Mouse (Mus musculus) heart, embryonic 14.5 days (tissue): ENCODE measurements around the gene Ythdf1. TPM values are rescaled to one million over a fixed set of nuclear protein-coding genes. Genes with fewer than 3 reads are reported as not detected.
A peak's percentile ranks its signal among the peaks of the same experiment; 100 is the strongest.

Source experiments
- ATAC-seq: fragments of 200-750 bp; cut with Nextera tagmentation; 2 replicates; pipeline ENCODE4 v1.8.0; 2017; ENCODE audit warnings: low read depth, moderate TSS enrichment; ENCODE audit not compliant: insufficient number of reproducible peaks, insufficient read depth, low FRiP score
- H3K27ac ChIP-seq, 2 experiments: fragments of 200-500 bp in 1 of 2; fragments of 300-500 bp in 1 of 2; sonication (generic) in 1 of 2; replicated peaks in 1 of 2; 2 replicates each; pipeline ENCODE4 v1.5.1; 2012 to 2014; ENCODE audit warnings: low read depth in 2 of 2, low read length in 2 of 2, control low read depth in 1 of 2, mild to moderate bottlenecking in 1 of 2, mixed read lengths in 1 of 2; ENCODE audit not compliant: control insufficient read depth in 1 of 2, insufficient read depth in 1 of 2
- H3K27me3 ChIP-seq: fragments of 300-500 bp; sonication (generic); 2 replicates; pipeline ENCODE4 v1.6.1; 2014; ENCODE audit warnings: mild to moderate bottlenecking, low read length, control low read depth; ENCODE audit not compliant: control insufficient read depth, insufficient read depth
- H3K36me3 ChIP-seq: fragments of 300-500 bp; sonication (generic); 2 replicates; pipeline ENCODE4 v1.6.1; 2014; ENCODE audit warnings: mild to moderate bottlenecking, control low read depth, low read length, mixed read lengths; ENCODE audit not compliant: control insufficient read depth, insufficient read depth
- H3K4me1 ChIP-seq, 2 experiments: fragments of 200-500 bp in 1 of 2; fragments of 300-500 bp in 1 of 2; sonication (generic) in 1 of 2; 2 replicates each; pipeline ENCODE4 v1.6.1; 2012 to 2014; ENCODE audit warnings: low read length in 2 of 2, control low read depth in 1 of 2, mixed read lengths in 1 of 2; ENCODE audit not compliant: control insufficient read depth in 2 of 2, insufficient read depth in 2 of 2
- H3K4me2 ChIP-seq: fragments of 300-500 bp; sonication (generic); 2 replicates; pipeline ENCODE4 v1.6.1; 2014; ENCODE audit warnings: mild to moderate bottlenecking, low read length
- H3K4me3 ChIP-seq, 2 experiments: fragments of 200-500 bp in 1 of 2; fragments of 300-500 bp in 1 of 2; sonication (generic) in 1 of 2; 2 replicates each; pipeline ENCODE4 v1.5.1; 2012 to 2014; ENCODE audit warnings: low read length in 2 of 2, mild to moderate bottlenecking in 2 of 2, control low read depth in 1 of 2, low read depth in 1 of 2, moderate library complexity in 1 of 2; ENCODE audit not compliant: control insufficient read depth in 1 of 2, insufficient read depth in 1 of 2
- H3K9ac ChIP-seq: fragments of 300-500 bp; sonication (generic); 2 replicates; pipeline ENCODE4 v1.6.1; 2014; ENCODE audit warnings: mild to moderate bottlenecking, low read length
- H3K9me3 ChIP-seq: fragments of 300-500 bp; sonication (generic); 2 replicates; pipeline ENCODE4 v1.6.1; 2016; ENCODE audit warnings: low read length, control low read depth; ENCODE audit not compliant: control insufficient read depth
- WGBS: fragments of 180-500 bp; shearing (Covaris S2); extraction: QIAGEN DNeasy Blood & Tissue Kit; methylation state at CpG from one replicate; pipeline ENCODE4 v1.1.7; 2014; 5-methylcytosine and 5-hydroxymethylcytosine counted together
- polyA plus RNA-seq: library from polyadenylated mRNA; unstranded; fragments of >200 nt; fragmentation: Nextera tagmentation; extraction: Ambion mirVana; gene quantifications from 2 replicates; pipeline ENCODE4 v1.2.1, GENCODE M21; 2014

Ythdf1 gene
- polyA plus RNA-seq, 1 experiment from 2014 or later: 42.6 TPM

GRCm38 (mm10) chr2:180959605-180960004, 38.9 kb upstream of the Ythdf1 start:
- no peak overlapping the region for H3K4me2 ChIP-seq
- no peak for ATAC-seq
- WGBS: 72% methylated on average over 7 of the region's 7 CpGs
- no peak overlapping the region for H3K27ac ChIP-seq
- no peak overlapping the region for H3K4me3 ChIP-seq
- H3K9ac ChIP-seq: no peak overlapping the region
- H3K4me1 ChIP-seq: peaks cover 20 to 25% of the 10 kb centered on the region in 2 experiments
- H3K36me3 ChIP-seq: no peaks in the 10 kb centered on the region
- H3K27me3 ChIP-seq: peaks cover 7% of the 10 kb centered on the region; the same call in 1 of the 2 replicates
- H3K9me3 ChIP-seq: no peaks in the 10 kb centered on the region

- peak; percentile 78 for ATAC-seq
- WGBS: under 1% methylated on average over 52 of the region's 52 CpGs
These were observed 33.6 kb upstream of the Ythdf1 start, which contains the start of gene Nkain4 for GRCm38 (mm10) chr2:180954061-180955047. Gene Nkain4 (minus strand): TSS chr2:180954699.

GRCm38 (mm10) chr2:180953638-180954037, 32.9 kb upstream of the Ythdf1 start:
- Histone ChIP-seq H3K4me2 (peak overlapping the region; percentile 92), H3K9ac (peak overlapping the region; percentile 72), H3K27me3 (peaks cover 22% of the 10 kb centered on the region; the same call in 1 of the 2 replicates), H3K4me1 (peaks cover 5 to 17% of the 10 kb centered on the region in 2 experiments), H3K9me3 (no peaks in the 10 kb centered on the region), H3K27ac (peak overlapping the region; percentile 46 to 70; a peak in 3 of 4 replicates), H3K36me3 (no peaks in the 10 kb centered on the region), H3K4me3 (peak overlapping the region; percentile 60 to 61)
- no peak for ATAC-seq
- 27% methylated on average over 2 of the region's 2 CpGs for WGBS

More at GRCm38 (mm10) chr2:180954061-180955047, 33.6 kb upstream of the Ythdf1 start, which contains the start of gene Nkain4:
- peaks cover 5 to 17% of the 10 kb centered on the region in 2 experiments for H3K4me1 ChIP-seq
- H3K36me3 ChIP-seq: no peaks in the 10 kb centered on the region
- peak within 1 kb of the TSS; percentile 92 for H3K4me2 ChIP-seq
- peak within 1 kb of the TSS; percentile 60 to 61 for H3K4me3 ChIP-seq
- peak within 1 kb of the TSS; percentile 59 to 70 for H3K27ac ChIP-seq
- H3K9ac ChIP-seq: peak within 1 kb of the TSS; percentile 72
- H3K27me3 ChIP-seq: peaks cover 22% of the 10 kb centered on the region; the same call in 1 of the 2 replicates
- H3K9me3 ChIP-seq: no peaks in the 10 kb centered on the region

GRCm38 (mm10) chr2:180952731-180953171, 32.0 kb upstream of the Ythdf1 start:
- Histone ChIP-seq H3K4me3 (peak overlapping the region; percentile 60 to 61; a peak in 3 of 4 replicates), H3K27ac (peak overlapping the region; percentile 66 to 70), H3K4me1 (peaks cover 5 to 17% of the 10 kb centered on the region in 2 experiments), H3K4me2 (peak overlapping the region; percentile 92), H3K36me3 (no peaks in the 10 kb centered on the region), H3K27me3 (peaks cover 22% of the 10 kb centered on the region; the same call in 1 of the 2 replicates), H3K9ac (peak overlapping the region; percentile 72; the same call in 1 of the 2 replicates), H3K9me3 (no peaks in the 10 kb centered on the region)
- ATAC-seq: no peak
- WGBS: 21% methylated on average over 9 of the region's 9 CpGs

GRCm38 (mm10) chr2:180949947-180950346, 29.2 kb upstream of the Ythdf1 start:
- WGBS: 54% methylated on average over 1 of the region's 1 CpGs
- no peak for ATAC-seq
- Histone ChIP-seq H3K4me1 (peaks cover 4 to 13% of the 10 kb centered on the region in 2 experiments), H3K4me3 (no peak overlapping the region), H3K9ac (no peak overlapping the region), H3K27ac (no peak overlapping the region), H3K9me3 (no peaks in the 10 kb centered on the region), H3K27me3 (peaks cover 16% of the 10 kb centered on the region; the same call in 1 of the 2 replicates), H3K36me3 (no peaks in the 10 kb centered on the region), H3K4me2 (no peak overlapping the region)

- peaks cover 3% of the 10 kb centered on the region; the same call in 1 of the 2 replicates for H3K36me3 ChIP-seq
- ATAC-seq: peak; percentile 74; the same call in 1 of the 2 replicates
- no peak overlapping the region for H3K4me3 ChIP-seq
- H3K4me2 ChIP-seq: no peak overlapping the region
- peak overlapping the region; percentile 38 to 66; a peak in 3 of 4 replicates for H3K27ac ChIP-seq
- H3K27me3 ChIP-seq: no peaks in the 10 kb centered on the region; the same call in 1 of the 2 replicates
- H3K4me1 ChIP-seq: peaks cover 6 to 10% of the 10 kb centered on the region in 2 experiments; a peak in 3 of 4 replicates
- H3K9ac ChIP-seq: no peak overlapping the region; the same call in 1 of the 2 replicates
- no peaks in the 10 kb centered on the region for H3K9me3 ChIP-seq
These were observed 21.1 kb upstream of the Ythdf1 start for GRCm38 (mm10) chr2:180941869-180942268.

- H3K4me1 ChIP-seq: peaks cover 6 to 10% of the 10 kb centered on the region in 2 experiments; a peak in 3 of 4 replicates
- ATAC-seq: no peak
These were observed 19.4 kb upstream of the Ythdf1 start for GRCm38 (mm10) chr2:180940187-180940586.

More at GRCm38 (mm10) chr2:180940187-180940586, 19.4 kb upstream of the Ythdf1 start:
- Histone ChIP-seq H3K9me3 (no peaks in the 10 kb centered on the region), H3K4me3 (no peak overlapping the region), H3K4me2 (no peak overlapping the region), H3K36me3 (peaks cover 3% of the 10 kb centered on the region; the same call in 1 of the 2 replicates), H3K9ac (no peak overlapping the region), H3K27ac (no peak overlapping the region), H3K27me3 (no peaks in the 10 kb centered on the region)
